Mouse (Mus musculus) adrenal gland, postnatal 36 days (tissue): ENCODE measurements around the gene Erp29. TPM values are rescaled to one million over a fixed set of nuclear protein-coding genes. Genes with fewer than 3 reads are reported as not detected.

Experiments
- DNase-seq, 2 experiments: peaks; one replicate each; pipeline ENCODE4 v3.0.0; 2021; ENCODE audit warnings: mixed read lengths in 1 of 2
- total RNA-seq, 2 experiments: library from RNA; stranded (reverse); gene quantifications; 2 replicates each; pipeline ENCODE4 v1.2.3; 2021

Erp29 gene
- total RNA-seq, 2 experiments from 2014 or later, result 117 to 123 TPM

DNA sequence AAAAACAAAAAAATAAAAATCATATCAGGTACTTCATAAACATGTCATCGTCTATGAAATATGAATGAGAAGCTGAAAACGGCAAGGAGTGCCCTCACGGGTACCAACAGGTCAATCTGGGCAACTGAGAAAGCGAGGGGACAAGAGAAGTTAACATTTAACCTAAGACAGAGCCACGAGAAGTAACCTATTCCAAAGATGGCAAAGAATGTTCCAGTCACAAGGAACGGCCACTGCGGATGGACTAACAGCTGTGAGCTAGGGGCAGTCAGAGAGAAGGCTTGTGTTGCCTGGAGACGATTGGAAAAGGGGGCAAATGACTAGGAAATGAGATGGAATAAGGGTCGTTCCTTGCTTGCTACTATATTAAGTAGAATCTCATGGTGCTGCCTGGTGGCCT, 1.8 kb downstream of the Erp29 start:
- no peak for DNase-seq

DNA sequence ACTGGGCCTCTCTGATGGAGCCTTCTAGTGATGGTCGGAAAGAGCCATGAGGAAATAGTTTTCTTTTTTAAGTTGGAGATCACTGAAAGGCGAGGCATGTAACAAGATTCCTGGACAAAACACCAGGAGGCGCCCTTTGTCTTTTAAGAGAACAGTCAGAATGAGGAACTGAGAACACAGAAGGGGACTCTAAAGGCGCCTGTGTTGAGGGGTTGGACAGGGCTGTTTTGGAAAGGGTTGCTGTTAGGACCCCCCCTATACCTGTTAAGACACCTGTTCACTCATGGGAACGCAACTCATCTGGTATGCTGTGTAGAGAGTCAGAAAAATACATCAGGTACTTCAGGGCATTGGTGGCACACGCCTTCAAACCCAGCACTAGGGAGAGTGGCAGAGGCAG, 2.3 kb downstream of the Erp29 start:
- peak; percentile 41 to 70 for DNase-seq

DNA sequence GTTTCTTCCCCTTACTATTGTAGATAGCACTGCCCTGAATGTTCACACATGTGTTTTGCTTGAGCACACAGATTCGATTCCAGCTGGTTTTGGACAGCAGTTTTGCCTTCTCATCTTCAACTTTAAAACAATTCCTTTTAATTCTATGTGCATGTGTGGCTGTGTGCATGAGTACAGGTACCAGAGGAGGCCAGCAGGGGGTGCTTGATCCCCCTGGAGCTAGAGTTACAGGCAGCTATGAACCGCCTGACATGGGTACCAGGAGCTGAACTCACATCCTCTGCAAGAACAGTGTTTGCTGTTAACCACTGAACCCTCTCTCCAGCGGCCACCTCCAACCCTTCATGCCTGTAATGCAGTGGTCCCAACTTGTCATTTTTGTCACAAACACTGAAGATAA, 3.9 kb downstream of the Erp29 start:
- peak in 1 of 2 experiments; percentile 27 for DNase-seq

DNA sequence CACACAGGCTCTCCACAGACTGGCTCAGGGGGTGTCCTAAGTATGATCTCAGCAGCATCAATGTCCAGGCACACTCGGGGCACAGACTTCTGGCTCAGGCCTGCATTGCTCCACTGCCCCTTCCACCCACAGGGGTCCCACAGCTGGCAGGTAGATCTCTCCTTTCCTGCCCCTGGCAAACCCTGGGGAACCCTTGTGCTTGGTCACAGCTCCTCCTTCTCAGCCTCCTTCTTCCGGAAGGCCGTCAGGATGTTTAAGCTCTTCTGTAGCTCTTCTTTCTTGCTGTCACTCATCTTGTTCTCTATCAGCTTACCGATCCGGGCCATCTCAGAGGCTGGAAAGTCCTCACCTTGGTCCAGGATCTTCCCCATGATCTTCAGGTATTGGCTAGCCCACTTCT, 7.4 kb downstream of the Erp29 start:
- no peak for DNase-seq

DNA sequence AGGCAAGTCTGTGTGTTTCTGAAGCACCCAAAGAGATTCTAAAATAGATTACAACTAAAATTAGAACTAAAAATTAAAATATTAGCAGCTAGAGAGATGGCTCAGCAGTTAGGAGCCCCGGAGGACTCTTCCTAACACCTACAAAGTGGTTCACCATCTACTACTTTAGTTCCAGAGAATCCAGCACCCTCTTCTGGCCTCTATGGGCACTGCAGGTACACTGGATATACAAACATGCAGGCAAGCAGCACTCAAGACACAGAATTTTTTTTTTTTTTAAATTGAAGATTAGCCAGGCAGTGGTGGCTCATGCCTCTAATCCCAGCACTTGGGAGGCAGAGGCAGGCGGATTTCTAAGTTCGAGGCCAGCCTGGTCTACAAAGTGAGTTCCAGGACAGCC, 8.8 kb downstream of the Erp29 start:
- DNase-seq, result peak; percentile 44 to 52

DNA sequence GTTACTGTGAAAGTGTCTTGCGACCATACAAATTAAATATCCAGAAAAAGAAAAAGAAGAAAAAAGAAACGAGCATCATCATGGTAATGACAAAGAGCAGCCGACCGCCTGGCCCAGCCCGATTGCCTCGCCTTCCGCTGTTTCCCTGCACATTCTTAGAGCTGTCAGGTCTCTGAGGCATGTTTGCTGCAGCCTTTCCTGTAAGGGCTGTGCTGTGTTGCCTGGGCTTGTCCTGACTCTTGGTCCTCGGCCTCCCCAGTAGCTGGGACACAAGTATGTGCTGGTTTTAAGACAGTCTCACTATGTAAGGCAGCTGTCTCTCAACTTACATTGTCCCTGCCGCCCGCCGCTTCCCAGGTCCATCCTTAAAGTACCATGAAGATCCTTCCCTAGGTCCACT, 13.6 kb downstream of the Erp29 start:
- DNase-seq, result no peak

DNA sequence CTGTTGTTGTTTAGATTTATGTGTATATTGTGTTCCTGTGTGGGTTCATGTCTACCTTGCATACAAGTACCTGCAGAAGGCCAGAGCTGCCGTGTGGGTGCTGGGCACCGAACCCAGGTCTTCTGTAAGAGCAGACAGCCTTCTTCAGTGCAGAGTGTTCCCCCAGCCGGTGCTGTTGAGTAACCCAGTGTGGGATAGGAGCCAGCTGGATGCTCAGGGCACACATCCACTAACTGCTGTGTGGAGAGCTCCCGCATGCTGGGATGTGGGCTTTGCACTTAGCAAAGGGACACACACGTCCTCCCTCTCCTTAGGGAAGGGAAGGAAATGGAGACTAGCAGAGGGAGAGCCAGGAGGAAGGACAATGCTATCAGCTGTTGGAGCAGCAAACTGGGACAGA, 14.2 kb downstream of the Erp29 start:
- DNase-seq, result peak; percentile 70 to 79

DNA sequence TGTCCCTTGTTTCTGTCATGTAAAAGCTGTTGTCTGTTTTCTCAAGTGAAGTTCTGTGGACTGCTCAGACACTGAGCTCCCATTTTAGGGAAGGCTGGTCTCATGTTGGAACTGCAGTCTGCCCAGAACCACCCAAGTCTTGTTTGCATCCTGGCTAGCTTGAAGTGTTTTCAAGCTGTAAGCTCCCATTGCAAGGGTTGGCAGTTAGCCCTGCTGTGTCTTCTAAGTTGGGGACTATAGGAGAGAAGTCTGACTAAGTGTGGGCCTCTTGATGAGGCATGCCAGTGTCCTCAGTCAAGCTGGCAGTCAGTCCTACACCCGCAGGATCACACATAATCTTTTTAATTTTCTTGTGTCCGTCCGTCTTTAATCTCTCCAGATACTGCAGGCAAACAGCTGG, 23.4 kb downstream of the Erp29 start:
- no peak for DNase-seq

DNA sequence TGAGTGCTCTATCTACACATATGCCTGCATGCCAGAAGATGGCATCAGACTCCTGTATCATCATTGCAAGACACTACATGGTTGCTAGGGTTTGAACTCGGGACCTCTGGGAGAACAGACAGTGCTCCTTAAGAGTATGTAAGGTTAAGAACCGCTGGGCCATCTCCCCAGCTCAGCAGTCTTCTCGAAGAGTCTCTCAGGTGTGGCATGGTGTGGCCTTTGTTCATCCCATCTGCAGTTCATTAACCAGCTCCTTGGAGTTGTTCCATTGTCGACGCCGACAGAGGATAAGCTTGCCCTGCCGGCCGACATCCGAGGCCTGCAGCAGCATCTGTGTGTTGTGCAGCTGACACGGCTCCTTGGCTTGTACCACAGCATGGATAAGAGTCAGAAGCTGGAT, 29.0 kb downstream of the Erp29 start:
- DNase-seq, result no peak

DNA sequence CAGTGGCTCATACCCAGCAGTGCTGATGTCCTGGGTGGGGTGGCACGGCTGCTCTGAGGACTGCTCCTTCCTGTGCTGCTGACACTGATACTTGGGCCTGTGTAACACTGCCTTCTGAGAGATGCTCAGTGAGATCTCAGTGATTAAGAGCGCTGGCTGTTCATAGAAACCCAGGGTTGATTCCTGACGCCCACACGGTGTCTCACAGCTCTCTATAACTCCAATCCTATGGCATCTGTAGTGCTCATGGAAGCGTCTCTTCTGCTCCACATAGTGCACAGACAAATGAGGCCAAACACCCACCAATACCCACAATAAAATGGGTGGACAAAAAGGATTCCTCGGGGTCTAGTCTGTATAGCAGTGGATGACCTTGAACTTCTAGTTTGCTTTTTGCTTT, 29.5 kb downstream of the Erp29 start:
- DNase-seq, result no peak

DNA sequence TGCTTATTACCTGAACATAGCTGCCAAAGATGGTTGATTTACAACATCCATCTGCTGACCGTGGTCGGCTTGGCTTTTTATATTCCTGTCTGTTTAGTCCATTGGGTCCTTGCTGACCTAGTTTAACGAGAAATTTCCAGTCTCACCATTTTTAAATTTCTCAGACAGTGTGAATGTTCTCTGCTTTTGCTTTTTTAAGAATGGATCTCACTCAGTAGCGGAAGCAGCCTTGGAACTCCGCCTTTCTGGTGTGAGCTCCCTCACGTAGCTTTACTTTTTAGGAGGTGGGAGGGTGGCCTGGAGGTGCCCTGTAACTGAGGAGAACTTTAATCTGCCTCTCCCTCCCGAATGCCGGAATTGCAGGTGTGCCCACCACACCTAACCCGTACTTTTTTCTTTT, 31.6 kb downstream of the Erp29 start:
- DNase-seq, result no peak

DNA sequence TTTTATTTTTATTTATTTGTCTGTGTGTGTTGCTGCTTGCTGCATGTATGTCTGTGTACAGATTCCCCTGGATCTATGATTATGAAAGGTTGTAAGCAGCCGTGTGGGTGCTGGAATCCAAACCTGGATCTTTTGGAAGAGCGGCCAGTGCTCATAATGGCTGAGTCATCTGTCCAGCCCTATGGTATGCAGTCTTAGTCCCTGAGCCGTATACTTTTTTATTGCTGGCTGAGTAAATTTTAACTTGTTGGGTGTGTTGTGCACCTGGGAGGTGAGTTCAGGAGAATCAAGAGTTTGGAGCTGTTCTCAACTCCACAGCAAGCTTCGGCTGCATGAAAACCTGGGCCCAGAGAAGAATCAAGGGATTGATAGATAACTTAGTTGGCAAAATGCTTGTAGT, 41.3 kb downstream of the Erp29 start:
- DNase-seq, result no peak

DNA sequence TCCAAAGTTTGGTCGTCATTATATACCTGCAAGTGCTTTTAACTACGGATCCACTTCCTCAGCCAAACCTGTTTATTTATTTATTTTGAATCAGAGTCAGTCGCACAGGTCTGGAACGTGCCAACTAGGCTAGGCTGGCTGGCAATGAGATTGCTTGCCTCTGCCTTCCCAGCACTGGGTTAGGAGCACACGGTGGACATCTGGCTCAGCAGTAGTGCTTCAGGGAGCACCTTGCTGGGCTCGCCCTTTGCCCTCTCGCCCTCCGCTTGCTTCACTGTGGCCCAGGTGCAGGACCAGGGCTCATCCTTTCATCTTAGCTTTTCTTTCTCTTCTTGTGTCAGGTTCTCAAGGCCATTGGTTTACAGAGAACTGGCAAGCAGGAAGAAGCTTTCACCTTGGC, 44.5 kb downstream of the Erp29 start:
- peak in 1 of 2 experiments; percentile 39 for DNase-seq

DNA sequence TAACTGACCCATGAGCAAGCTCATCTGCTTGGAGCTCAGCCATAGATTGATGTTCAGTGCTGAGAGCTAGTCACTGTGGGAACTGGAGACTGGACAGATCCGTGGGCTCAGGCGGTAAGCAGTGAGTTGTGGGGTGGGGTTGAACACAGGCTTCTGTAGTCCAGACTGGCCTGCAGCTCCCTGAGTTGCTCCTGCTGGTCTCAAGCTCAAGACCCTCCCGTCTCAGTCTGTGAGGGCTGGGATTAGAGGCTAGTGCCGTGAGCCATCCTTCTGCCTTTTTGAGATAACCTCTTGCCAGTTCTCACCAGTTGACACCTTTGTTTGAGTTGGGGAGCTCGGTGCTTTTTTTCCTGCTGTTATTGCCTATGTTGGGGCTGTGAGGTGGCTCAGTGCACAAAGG, 51.5 kb downstream of the Erp29 start:
- no peak for DNase-seq

DNA sequence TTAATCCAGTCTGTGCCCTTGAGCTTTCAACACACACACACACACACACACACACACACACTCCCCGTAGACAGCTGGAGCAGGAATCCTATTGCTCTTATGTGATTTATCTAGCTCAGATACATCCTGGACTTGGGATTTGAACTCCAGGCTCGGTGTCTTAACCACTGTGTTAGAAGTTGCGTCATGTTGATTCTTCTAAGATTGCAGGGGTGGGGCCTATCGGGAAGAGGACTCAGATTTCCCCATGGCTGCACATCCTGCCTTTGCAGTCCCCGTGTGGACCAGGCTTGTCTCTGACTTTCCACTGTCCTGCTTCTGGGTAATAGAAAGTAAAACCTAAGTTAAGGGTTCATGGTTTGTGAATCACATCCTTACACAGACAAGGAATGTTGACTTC, 52.2 kb downstream of the Erp29 start:
- DNase-seq, result no peak

DNA sequence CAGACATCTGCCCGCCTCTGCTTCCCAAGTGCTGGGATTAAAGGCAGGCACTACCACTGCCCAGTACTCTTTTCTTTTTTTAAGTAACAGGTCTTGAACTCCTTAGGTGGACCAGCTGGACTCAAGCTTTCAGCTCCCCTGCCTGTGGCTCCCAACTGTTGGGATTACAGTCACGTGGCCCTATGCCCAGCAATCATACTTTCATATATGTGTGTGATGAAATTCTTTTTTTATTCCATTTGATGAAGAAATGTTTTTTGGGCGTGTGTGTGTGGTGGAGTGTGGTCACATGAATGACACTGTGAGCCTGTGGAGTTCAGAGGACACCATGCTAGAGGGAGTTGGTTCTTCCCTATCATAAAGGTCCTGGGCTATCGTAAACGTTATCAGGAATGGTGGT, 52.8 kb downstream of the Erp29 start:
- DNase-seq, result no peak

DNA sequence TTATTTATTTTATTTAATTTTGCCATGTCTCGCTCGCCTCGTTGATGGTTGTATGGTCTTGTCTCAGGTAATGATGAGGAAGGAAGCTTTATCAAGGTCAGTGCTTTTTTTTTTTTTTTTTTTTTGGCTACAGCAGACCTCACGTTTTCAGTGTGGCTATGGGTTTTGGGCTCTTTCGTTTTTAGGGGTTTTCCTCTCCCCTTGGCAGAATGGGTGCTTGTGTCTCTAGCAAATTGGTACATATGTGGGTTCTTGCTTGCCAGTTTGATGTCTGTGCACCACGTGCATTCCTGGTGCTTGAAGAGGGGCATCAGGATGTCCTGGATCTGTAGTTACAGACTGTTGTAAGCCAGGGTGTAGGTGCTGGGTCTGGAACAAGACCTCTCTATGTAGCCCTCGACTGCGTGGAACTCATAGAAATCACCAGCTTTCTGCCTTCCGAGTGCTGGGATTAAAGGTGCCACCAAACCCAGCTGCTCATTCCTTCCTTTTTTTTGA, 53.3 kb downstream of the Erp29 start:
- no peak for DNase-seq

DNA sequence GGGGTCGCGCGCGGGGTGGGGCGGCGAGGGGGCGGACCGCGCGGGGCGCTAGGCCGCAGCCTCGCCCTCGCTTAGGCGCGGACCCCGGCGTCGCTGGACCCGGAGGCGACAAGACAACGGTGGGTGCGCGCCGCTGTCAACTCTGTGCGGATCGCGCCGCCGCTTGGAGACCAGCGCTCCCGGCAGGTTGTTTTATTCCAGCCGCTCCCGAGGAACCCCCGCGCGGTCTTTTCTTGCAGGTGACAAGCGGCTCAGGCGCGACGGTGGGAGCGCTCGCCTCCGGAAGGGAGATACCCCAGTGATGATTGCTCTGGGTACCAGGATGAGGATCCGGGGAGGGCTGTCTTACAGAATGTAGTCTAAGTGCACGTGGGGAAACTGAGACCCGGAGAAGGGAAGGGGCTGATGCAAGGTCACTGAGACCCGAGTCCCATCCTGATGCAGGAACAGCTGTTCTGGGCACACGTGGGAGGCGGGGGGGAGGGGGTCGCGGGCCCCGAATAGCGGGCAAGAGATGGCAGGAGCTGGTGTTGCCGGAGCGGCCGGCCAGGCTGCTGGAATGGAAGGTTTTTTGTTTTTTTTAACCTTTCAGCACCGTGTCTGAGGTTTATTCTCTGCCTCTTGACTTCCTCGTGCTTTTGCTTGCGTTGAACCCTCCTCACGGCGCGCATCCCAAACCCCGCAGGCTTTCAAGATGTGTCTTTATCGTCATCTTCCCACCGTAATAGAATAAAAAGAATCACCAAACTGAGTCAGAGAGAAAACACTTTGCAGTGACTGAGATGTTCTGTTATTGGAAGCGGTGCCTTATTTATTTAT, 54.0 kb downstream of the Erp29 start:
- DNase-seq, result no peak

DNA sequence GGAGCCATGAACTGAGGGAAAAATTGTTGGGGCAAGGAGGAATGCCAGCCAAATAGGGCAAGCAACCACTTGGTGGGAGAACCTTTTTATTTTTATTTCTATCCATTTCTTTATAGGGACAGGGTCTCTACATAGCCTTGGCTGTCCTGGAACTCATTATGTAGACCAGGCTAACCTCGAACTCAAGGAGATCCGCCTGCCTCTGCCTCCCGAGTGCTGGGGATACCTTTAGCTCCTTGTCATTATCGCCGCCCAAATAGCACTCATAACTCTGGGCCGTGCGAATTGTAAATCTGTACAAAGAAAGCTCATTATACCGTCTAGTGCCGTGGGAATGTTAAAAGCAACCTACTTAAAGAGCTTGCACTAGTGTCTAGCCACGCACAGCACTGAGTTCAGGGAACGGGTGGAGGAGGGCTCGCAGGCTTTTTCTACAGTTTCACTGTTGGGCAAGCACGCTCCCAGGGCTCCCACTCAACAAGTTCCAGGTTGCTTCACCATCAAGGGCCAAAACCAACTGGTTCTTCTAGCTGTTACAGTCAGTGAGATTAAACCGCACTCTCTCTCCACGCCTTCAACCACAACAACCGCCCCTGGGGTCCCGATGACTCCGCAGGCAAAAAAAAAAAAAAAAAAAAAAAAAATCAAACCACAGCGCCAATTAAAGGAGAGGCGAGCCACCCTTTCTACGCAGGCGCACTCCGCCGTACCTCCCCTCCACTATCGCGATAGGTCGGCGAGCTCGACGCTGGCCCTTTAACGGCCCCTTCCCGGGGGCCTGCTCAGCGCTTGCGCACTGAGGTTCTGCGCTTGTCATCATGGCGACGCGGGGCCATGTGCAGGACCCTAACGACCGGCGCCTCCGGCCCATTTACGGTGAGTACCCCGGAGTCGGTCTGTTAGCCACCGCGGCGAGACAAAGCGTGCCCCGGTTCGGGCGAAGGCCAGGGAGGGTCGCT, 54.8 kb downstream of the Erp29 start, which contains the start of gene Naa25:
Gene Naa25 (plus strand): TSS at position 750 of the 959 bp plus-strand sequence.
- peak; percentile 97 for DNase-seq

DNA sequence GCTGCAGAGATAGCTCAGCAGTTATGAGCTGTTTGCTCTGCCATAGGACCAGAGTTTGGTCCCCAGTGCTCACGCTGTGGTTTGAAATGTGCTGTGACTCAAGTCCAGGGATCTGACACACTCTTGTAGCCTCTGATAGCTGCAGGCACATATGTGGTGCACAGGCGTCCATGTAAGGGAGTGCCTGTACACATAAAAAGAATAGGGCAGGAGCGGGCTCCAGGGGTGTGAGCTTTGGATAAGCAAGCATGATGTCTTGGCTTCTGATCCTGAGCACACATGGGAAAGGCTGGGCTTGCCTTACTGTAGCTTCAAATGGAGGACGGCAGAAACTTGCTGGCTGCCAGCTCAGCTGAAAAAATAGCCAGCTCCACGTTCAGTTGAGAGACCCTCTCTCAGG, 56.7 kb downstream of the Erp29 start:
- no peak for DNase-seq

DNA sequence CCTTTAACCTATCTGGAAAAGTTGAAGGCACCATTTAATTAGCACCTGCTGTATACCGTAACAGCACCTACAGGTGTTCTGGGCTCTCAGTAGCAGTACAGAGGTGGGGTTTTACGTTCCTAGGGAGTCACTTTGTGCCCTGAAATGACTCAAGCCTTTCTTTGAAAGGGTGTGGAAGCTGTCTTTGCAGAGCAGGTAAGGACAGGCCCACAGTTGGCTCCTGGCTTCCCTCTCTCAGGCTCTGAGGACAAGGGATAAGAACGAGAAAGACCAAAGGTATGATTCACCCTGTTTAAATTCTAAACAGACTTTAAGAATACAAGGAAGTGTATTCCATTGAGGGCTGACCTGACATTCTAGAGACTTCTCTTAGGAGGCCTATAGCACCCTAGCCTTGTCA, 58.9 kb downstream of the Erp29 start:
- DNase-seq, result no peak

DNA sequence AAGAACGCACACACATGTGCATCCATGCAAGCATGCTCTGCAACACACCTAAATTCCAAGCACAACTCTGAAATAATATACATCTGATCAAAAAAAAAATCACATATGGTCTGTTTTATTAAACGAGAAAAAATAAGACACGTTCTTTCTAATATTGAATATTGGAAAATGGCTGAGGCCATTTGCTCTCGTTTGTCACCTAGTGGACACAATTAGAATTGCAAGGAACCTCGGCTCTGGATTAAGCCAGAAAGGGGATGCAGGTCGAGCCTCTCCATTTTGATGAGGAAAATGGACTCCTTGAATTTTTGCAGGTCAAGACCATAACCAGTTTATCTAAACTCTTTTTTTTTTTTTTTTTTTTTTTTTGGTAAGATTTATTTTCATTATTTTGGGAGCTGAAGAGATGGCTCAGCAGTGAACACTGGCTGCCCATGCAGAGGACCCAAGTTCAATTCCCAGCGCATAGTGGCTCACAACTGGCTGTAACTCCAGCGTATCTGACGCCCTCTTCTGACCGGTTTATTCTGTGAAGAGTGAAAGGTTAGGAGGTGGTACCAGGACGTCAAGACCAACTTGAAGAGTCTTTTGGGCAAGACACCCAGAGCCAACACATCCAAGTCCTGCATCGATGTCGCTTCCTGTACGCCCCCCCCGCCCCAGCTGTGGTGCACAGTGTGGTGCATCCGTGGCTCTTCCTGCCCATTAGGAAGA, 59.5 kb downstream of the Erp29 start:
- DNase-seq, result peak; percentile 43 to 54
